Mouse (Mus musculus) midbrain, postnatal 0 days (tissue): ENCODE measurements around the gene Klhdc2. TPM values are rescaled to one million over a fixed set of nuclear protein-coding genes. Genes with fewer than 3 reads are reported as not detected.

Source experiments
- ATAC-seq: fragments of 200-750 bp; cut with Nextera tagmentation; 2 replicates; pipeline ENCODE4 v1.8.0; 2017; ENCODE audit warnings: moderate number of reproducible peaks, mild to moderate bottlenecking, moderate TSS enrichment, moderate library complexity; ENCODE audit not compliant: low FRiP score
- DNase-seq: peaks from one replicate; pipeline ENCODE4 v3.0.0-alpha.2; 2015; ENCODE audit warnings: low spot score
- H3K27ac ChIP-seq: fragments of 300-500 bp; sonication (generic); 2 replicates; pipeline ENCODE4 v1.5.1; 2014; ENCODE audit warnings: low read depth, mild to moderate bottlenecking, low read length, mixed read lengths
- H3K27me3 ChIP-seq: fragments of 300-500 bp; sonication (generic); 2 replicates; pipeline ENCODE4 v1.6.1; 2014; ENCODE audit warnings: low read length, control low read depth, mixed read lengths; ENCODE audit not compliant: insufficient read depth
- H3K36me3 ChIP-seq: fragments of 300-500 bp; sonication (generic); 2 replicates; pipeline ENCODE4 v1.6.1; 2014; ENCODE audit warnings: low read length, control low read depth, mixed read lengths; ENCODE audit not compliant: insufficient read depth
- H3K4me1 ChIP-seq: fragments of 300-500 bp; sonication (generic); 2 replicates; pipeline ENCODE4 v1.6.1; 2014; ENCODE audit warnings: mild to moderate bottlenecking, control low read depth, antibody characterized with exemption, low read length, mixed read lengths; ENCODE audit not compliant: insufficient read depth
- H3K4me2 ChIP-seq: fragments of 300-500 bp; sonication (generic); 2 replicates; pipeline ENCODE4 v1.6.1; 2014; ENCODE audit warnings: low read depth, mild to moderate bottlenecking, low read length, mixed read lengths; ENCODE audit not compliant: poor library complexity, severe bottlenecking
- H3K4me3 ChIP-seq: fragments of 300-500 bp; sonication (generic); 2 replicates; pipeline ENCODE4 v1.5.1; 2014; ENCODE audit warnings: low read depth, mild to moderate bottlenecking, low read length, moderate library complexity
- H3K9ac ChIP-seq: fragments of 300-500 bp; sonication (generic); replicated peaks from 2 replicates; pipeline ENCODE4 v1.6.1; 2014; ENCODE audit warnings: mild to moderate bottlenecking, low read length, moderate library complexity, mixed read lengths; ENCODE audit not compliant: poor library complexity, severe bottlenecking
- H3K9me3 ChIP-seq: fragments of 300-500 bp; sonication (generic); 2 replicates; pipeline ENCODE4 v1.6.1; 2016; ENCODE audit warnings: low read length, control low read depth
- CTCF ChIP-seq: IDR thresholded peaks from 2 replicates; pipeline ENCODE4 v1.5.1; 2016; ENCODE audit warnings: antibody characterized with exemption, mild to moderate bottlenecking
- WGBS: fragments of 180-500 bp; shearing (Covaris S2); extraction: QIAGEN DNeasy Blood & Tissue Kit; methylation state at CpG from one replicate; pipeline ENCODE4 v1.1.7; 2014; 5-methylcytosine and 5-hydroxymethylcytosine counted together
- polyA plus RNA-seq: library from polyadenylated mRNA; unstranded; fragments of >200 nt; fragmentation: Nextera tagmentation; extraction: Ambion mirVana; gene quantifications from 2 replicates; pipeline ENCODE4 v1.2.1, GENCODE M21; 2015
- total RNA-seq: library from RNA; depleted of rRNA; stranded (reverse); fragments of >200 nt; gene quantifications from 2 replicates; pipeline ENCODE4 v1.2.3, GENCODE M21; 2014

Gene Klhdc2
- total and polyA plus RNA-seq, 2 experiments from 2014 or later, result 266 to 303 TPM

DNA sequence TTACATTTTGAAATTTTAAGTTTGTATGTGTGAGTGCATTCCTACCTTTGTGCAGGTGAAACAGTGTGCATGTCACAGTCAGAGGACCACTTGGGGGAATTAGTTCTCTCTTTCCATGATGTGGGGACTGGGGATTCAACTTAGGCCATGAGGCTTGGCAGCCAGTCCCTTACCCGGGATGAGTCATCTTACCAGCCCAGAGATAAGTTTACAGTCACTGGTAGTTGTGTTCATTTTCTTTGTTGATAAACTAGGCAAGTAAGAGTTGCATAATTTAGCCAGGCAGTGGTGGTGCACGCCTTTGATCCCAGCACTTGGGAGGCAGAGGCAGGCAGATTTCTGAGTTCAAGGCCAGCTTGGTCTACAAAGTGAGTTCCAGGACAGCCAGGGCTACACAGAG lies 7.6 kb downstream of the Klhdc2 start:
- H3K36me3 ChIP-seq, result peaks cover 64% of the 10 kb centered on the region
- no peak overlapping the region for H3K4me3 ChIP-seq
- H3K4me1 ChIP-seq, result no peaks in the 10 kb centered on the region
- H3K27me3 ChIP-seq, result no peaks in the 10 kb centered on the region
- H3K27ac ChIP-seq, result no peak overlapping the region
- H3K9me3 ChIP-seq, result no peaks in the 10 kb centered on the region
- TF ChIP-seq CTCF, result no peak
- ATAC-seq, result no peak
- no peak for DNase-seq
- H3K9ac ChIP-seq, result no peak overlapping the region
- 94% methylated on average over 2 of the region's 2 CpGs for WGBS
- H3K4me2 ChIP-seq, result no peak overlapping the region

DNA sequence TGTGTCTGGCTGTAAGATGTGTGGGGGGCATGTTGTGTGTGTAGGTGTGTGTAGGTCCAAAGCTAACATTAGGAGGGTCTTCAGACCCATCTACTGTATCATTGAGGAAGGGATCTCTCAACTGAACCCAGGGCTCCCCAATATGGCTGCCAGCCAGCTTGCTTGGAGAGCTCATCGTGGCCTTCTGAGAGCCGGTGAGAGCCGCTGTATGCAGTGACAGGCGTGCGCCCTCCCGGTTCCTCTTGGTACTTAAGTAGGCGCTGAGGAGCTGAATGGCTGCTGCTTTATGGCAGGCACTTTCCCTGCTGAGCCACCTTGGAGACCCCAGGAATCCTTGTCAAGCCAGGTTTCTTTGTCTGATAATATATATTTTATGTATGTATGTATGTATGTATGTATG lies 9.9 kb downstream of the Klhdc2 start:
- no peak overlapping the region for H3K9ac ChIP-seq
- H3K27me3 ChIP-seq, result no peaks in the 10 kb centered on the region
- no peak for ATAC-seq
- TF ChIP-seq CTCF, result no peak
- no peaks in the 10 kb centered on the region for H3K9me3 ChIP-seq
- H3K27ac ChIP-seq, result no peak overlapping the region
- no peak overlapping the region for H3K4me3 ChIP-seq
- H3K4me2 ChIP-seq, result no peak overlapping the region
- 96% methylated on average over 7 of the region's 7 CpGs for WGBS
- DNase-seq, result no peak
- H3K4me1 ChIP-seq, result no peaks in the 10 kb centered on the region
- H3K36me3 ChIP-seq, result peaks cover 77% of the 10 kb centered on the region

DNA sequence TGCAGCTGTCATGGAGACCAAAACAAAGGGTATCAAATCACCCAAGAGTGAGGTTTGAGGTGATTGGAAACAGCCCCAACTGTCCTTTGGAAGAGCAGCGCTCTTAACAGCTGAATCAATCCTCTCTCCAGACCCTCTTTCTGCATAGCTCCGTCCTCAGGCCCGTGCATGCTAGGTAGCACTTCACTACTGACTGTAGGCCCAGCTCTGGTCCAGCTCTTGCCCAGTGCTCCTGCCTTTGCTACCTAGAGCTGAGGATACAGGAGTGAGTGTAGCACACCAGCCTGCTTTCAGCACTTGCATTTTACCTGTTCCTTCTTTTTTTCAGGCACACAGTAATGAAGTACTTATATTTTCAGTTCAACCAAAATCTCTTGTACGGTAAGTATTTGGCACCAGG lies 13.2 kb downstream of the Klhdc2 start:
- H3K9me3 ChIP-seq, result no peaks in the 10 kb centered on the region
- H3K4me1 ChIP-seq, result no peaks in the 10 kb centered on the region
- H3K27ac ChIP-seq, result no peak overlapping the region
- H3K4me2 ChIP-seq, result no peak overlapping the region
- DNase-seq (no peak), ATAC-seq (no peak)
- TF ChIP-seq CTCF, result no peak
- peaks cover 73% of the 10 kb centered on the region for H3K36me3 ChIP-seq
- no peak overlapping the region for H3K9ac ChIP-seq
- H3K4me3 ChIP-seq, result no peak overlapping the region
- no peaks in the 10 kb centered on the region for H3K27me3 ChIP-seq
- WGBS, result 95% methylated on average over 4 of the region's 4 CpGs

DNA sequence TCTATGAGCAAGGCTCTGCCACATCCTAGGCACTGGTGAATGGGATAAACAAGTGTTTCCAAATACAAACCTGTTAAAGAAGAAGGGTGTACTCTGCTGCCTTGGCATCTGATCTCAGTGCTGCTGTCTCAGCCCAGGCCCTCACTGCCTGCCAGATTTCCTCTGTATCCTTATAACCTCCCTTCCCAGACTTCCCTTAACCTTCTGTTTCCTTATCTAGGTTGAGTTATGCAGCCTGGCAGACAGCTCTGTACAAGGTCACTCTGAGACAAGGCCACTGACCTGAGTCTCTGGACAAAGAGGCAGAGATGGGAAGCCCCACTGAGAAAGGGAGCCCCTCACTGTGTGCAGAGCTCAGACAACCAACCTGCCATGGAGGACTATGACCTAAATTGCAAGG lies 21.9 kb downstream of the Klhdc2 start:
- Histone ChIP-seq H3K9me3 (no peaks in the 10 kb centered on the region), H3K27me3 (no peaks in the 10 kb centered on the region), H3K36me3 (peaks cover 32% of the 10 kb centered on the region), H3K9ac (no peak overlapping the region), H3K27ac (no peak overlapping the region), H3K4me1 (no peaks in the 10 kb centered on the region), H3K4me2 (no peak overlapping the region), H3K4me3 (no peak overlapping the region)
- DNase-seq, result no peak
- ATAC-seq, result no peak
- no peak for TF ChIP-seq CTCF

DNA sequence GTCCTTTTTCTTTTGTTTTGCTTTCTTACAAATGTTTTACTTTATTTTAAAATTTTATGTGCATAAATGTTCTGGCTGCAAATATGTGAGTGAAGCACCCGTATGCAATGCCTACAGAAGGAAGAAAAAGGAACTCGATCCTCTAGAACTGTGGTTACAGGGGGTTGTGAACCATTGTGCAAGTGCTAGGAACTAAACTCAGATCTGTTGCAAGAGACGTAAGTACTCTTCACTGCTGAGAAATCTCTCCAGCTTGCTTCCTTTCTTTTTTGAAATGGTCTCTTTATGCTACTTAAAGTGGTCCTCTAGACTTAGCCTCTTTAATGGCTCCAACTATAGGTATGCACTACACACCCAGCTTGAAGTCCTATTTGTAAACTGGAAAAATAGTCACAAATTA lies 34.7 kb downstream of the Klhdc2 start:
- no peak for TF ChIP-seq CTCF
- Histone ChIP-seq H3K4me2 (no peak overlapping the region), H3K27ac (no peak overlapping the region), H3K4me1 (no peaks in the 10 kb centered on the region), H3K4me3 (no peak overlapping the region), H3K36me3 (peaks cover 15% of the 10 kb centered on the region), H3K9ac (no peak overlapping the region), H3K9me3 (no peaks in the 10 kb centered on the region), H3K27me3 (no peaks in the 10 kb centered on the region)
- DNase-seq, result no peak
- no peak for ATAC-seq
- 91% methylated on average over 3 of the region's 3 CpGs for WGBS

DNA sequence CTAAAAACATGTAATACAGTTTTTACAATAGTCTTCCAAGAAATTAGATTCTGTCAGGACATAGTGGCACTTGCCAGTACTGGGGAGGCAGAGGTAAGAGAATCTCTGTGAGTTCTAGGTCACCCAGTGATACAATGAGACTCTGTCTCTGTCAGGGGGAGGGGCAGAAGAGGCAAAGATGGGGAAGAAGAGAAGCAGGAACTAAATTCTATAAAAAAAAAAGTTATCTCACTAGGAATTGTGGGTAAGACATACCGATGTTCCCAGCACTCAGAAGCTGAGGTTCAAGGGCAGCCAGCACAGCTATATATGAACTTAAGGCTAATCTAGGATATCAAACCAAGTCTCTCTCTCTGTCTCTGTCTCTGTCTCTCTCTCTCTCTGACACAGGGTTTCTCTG lies 35.7 kb downstream of the Klhdc2 start:
- Histone ChIP-seq H3K4me2 (no peak overlapping the region), H3K27ac (no peak overlapping the region), H3K27me3 (no peaks in the 10 kb centered on the region), H3K4me3 (no peak overlapping the region), H3K9me3 (no peaks in the 10 kb centered on the region), H3K9ac (no peak overlapping the region), H3K4me1 (no peaks in the 10 kb centered on the region), H3K36me3 (peaks cover 20% of the 10 kb centered on the region)
- TF ChIP-seq CTCF, result no peak
- ATAC-seq (no peak), DNase-seq (no peak)
- WGBS, result 90% methylated on average over 1 of the region's 1 CpGs

DNA sequence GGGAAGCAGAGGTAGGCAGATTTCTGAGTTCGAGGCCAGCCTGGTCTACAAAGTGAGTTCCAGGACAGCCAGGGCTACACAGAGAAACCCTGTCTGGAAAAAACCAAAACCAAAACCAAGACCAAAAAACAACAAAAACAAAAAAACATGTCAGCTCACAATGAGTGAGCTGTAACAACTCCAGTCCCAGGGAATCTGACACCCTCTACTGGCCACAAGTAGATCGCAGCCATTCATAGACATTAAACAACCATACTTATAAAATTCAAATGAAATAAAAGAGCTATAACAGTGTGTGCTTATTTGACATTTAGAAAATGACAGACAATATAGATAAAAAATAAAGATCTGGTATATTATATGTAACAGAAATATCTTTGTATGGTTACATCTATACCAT lies 37.1 kb downstream of the Klhdc2 start:
- 89% methylated on average over 2 of the region's 2 CpGs for WGBS
- peaks cover 25% of the 10 kb centered on the region for H3K36me3 ChIP-seq
- ATAC-seq, result no peak

More for the DNA sequence above, 37.1 kb downstream of the Klhdc2 start:
- Histone ChIP-seq H3K4me1 (no peaks in the 10 kb centered on the region), H3K27me3 (no peaks in the 10 kb centered on the region), H3K4me2 (no peak overlapping the region), H3K27ac (no peak overlapping the region), H3K9me3 (no peaks in the 10 kb centered on the region), H3K9ac (no peak overlapping the region), H3K4me3 (no peak overlapping the region)
- peak; percentile 15 for DNase-seq
- peak; percentile 68 for TF ChIP-seq CTCF
